In the genomic region with DNA sequence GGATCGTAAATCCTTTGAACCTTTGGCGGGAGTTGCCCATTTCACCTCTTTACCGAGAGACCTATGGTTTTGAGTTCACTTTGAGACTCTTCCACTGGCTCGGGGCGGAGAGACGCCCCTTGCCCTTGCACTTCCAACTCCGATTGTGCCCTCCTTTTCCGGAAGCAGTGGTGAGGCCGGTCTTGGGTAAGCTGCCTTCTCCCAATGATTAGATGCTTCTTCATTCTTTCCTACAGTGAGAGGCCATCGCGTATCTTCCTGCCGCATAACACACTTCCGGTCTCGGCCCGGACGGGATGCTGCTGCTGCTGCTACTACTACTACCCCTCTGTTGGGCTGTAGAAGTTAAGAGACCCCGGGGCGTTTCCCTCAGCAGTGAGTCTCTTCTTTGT, we compare ENCODE assay signal across 8 mouse cellular contexts. TPM values are rescaled to one million over a fixed set of nuclear protein-coding genes. Genes with fewer than 3 reads are reported as not detected.
DNase-seq lines count a peak whose midpoint lies in the region; ATAC-seq and TF ChIP-seq lines count a peak whose summit lies in the region.

No protein-coding gene starts in this region.

- H3K27ac ChIP-seq in heart, embryonic 12.5 days (ENCODE audit: poor library complexity, severe bottlenecking), result no peak overlapping the region; the same call in 1 of the 2 replicates
- peak overlapping the region; percentile 24 for H3K27ac ChIP-seq in liver, adult 2 months (replicated peaks; ENCODE audit: insufficient read depth, low read depth, low read length)
- H3K27ac ChIP-seq in neural tube, embryonic 12.5 days, result peak overlapping the region; percentile 51; the same call in 1 of the 2 replicates

- no peak for TF ChIP-seq POLR2A in liver, adult 2 months (IDR thresholded peaks at IDR 0.05; ENCODE audit: extremely low read depth, insufficient read depth, low read length)

- peaks cover 20% of the 10 kb centered on the region for H3K4me1 ChIP-seq in heart, embryonic 12.5 days (replicated peaks)
- H3K4me1 ChIP-seq in liver, adult 2 months (ENCODE audit: control insufficient read depth, insufficient read depth, low read length), result peaks cover 4% of the 10 kb centered on the region; the same call in 1 of the 2 replicates
- H3K4me1 ChIP-seq in neural tube, embryonic 12.5 days, result peaks cover 26% of the 10 kb centered on the region

- under 1% methylated on average over 18 of the region's 18 CpGs for WGBS in heart, embryonic 12.5 days
- 1% methylated on average over 18 of the region's 18 CpGs for WGBS in liver, adult 2 months
- WGBS in neural tube, embryonic 12.5 days, result under 1% methylated on average over 18 of the region's 18 CpGs

- peak overlapping the region; percentile 62 for H3K4me3 ChIP-seq in heart, embryonic 12.5 days
- peak overlapping the region; percentile 62 for H3K4me3 ChIP-seq in liver, adult 2 months (ENCODE audit: insufficient read depth, low read depth, low read length)
- peak overlapping the region; percentile 65 for H3K4me3 ChIP-seq in neural tube, embryonic 12.5 days

- H3K4me2 ChIP-seq in heart, embryonic 12.5 days, result peak overlapping the region; percentile 76
- peak overlapping the region; percentile 89 for H3K4me2 ChIP-seq in neural tube, embryonic 12.5 days (replicated peaks)

- peaks cover 42% of the 10 kb centered on the region for H3K36me3 ChIP-seq in heart, embryonic 12.5 days
- H3K36me3 ChIP-seq in liver, adult 2 months (ENCODE audit: control insufficient read depth, insufficient read depth, low read length), result peaks cover 3% of the 10 kb centered on the region; the same call in 1 of the 2 replicates
- H3K36me3 ChIP-seq in neural tube, embryonic 12.5 days, result peaks cover 35% of the 10 kb centered on the region

- 0 out of 2 replicates have a peak, but pooled peaks cover 3% of the 10 kb centered on the region for H3K79me2 ChIP-seq in liver, adult 2 months (ENCODE audit: control insufficient read depth, insufficient read depth, low read length)

- DNase-seq in heart, postnatal 36 days, result no peak
- DNase-seq in c-Kit-positive CD71-positive TER-119-negative erythroid progenitor cells, embryonic 14.5 days (ENCODE audit: low read depth), result peak; percentile 37
- DNase-seq in liver, adult 2 months (ENCODE audit: extremely low read depth, low read depth, low spot score), result no peak
- no peak for DNase-seq in yolk sac, embryonic 10.5 days (ENCODE audit: low spot score)

- peaks cover 9% of the 10 kb centered on the region; the same call in 1 of the 2 replicates for H3K27me3 ChIP-seq in heart, embryonic 12.5 days (replicated peaks)
- H3K27me3 ChIP-seq in liver, adult 2 months (ENCODE audit: control insufficient read depth, insufficient read depth, low read length), result no peaks in the 10 kb centered on the region
- no peaks in the 10 kb centered on the region for H3K27me3 ChIP-seq in neural tube, embryonic 12.5 days (replicated peaks)

- intact Hi-C loops in heart, postnatal 36 days (cut with DNase I), result loop anchor here (2.0 kb wide), 1 partner anchor 40 kb away; the partner anchor contains the start of gene Epor

- no peak for TF ChIP-seq CTCF in liver, adult 2 months (IDR thresholded peaks at IDR 0.05; ENCODE audit: low read depth, low read length)

- no peak for ATAC-seq in heart, embryonic 12.5 days (ENCODE audit: insufficient number of reproducible peaks, low FRiP score)
- peak; percentile 13 for ATAC-seq in CD4-positive, CD25-positive, alpha-beta regulatory T cell, adult 4 months
- ATAC-seq in hematopoietic stem cell, adult 5-6 weeks (replicated peaks in 1 of 2; ENCODE audit: insufficient read depth in 1 of 2, low FRiP score in 2 of 2, low TSS enrichment in 1 of 2, low read depth in 1 of 2, poor library complexity in 2 of 2, severe bottlenecking in 2 of 2), result peak; percentile 15 to 23; a peak in 3 of 4 replicates
- peak; percentile 27; the same call in 1 of the 2 replicates for ATAC-seq in neural tube, embryonic 12.5 days (ENCODE audit: low FRiP score, low read depth)

- H3K9me3 ChIP-seq in heart, embryonic 12.5 days (replicated peaks), result no peaks in the 10 kb centered on the region
- H3K9me3 ChIP-seq in neural tube, embryonic 12.5 days, result no peaks in the 10 kb centered on the region

- H3K9ac ChIP-seq in heart, embryonic 12.5 days, result peak overlapping the region; percentile 73
- peak overlapping the region; percentile 54 for H3K9ac ChIP-seq in liver, adult 2 months (ENCODE audit: low read depth, low read length)
- H3K9ac ChIP-seq in neural tube, embryonic 12.5 days, result peak overlapping the region; percentile 69

RNA-seq across cellular contexts. Expression of gene Prkcsh, which starts 0.6 kb away (rescaled TPM):
- 79.5 and 81.4 TPM in 2 replicates for polyA plus RNA-seq in heart, embryonic 12.5 days (2016; fragmentation: Nextera tagmentation; extraction: Ambion mirVana)
- total RNA-seq in heart, postnatal 36 days (2021), result 10 to 100 TPM; 66.4 to 67.5 TPM
- 10 to 100 TPM; 31.5 to 37.6 TPM for polyA plus RNA-seq in CD4-positive, CD25-positive, alpha-beta regulatory T cell, adult 4 months (2017; shearing (Covaris generic))
- 91.7 and 110 TPM in 2 replicates for total RNA-seq in hematopoietic stem cell, adult 5-6 weeks (2017)
- total RNA-seq in liver, adult 2 months (2014; rRNA removed), result 60.0 and 63.6 TPM in 2 replicates
- 95.5 and 99.3 TPM in 2 replicates for polyA plus RNA-seq in liver, adult 2 months (2012; rRNA removed)
- polyA plus RNA-seq in neural tube, embryonic 12.5 days (2016; fragmentation: Nextera tagmentation; extraction: Ambion mirVana), result 104 and 109 TPM in 2 replicates

RNA-seq across cellular contexts. Expression of gene Ccdc151, which starts 0.7 kb away (rescaled TPM):
- 0.17 and 0.29 TPM in 2 replicates for polyA plus RNA-seq in heart, embryonic 12.5 days (2016; fragmentation: Nextera tagmentation; extraction: Ambion mirVana)
- not detected for total RNA-seq in heart, postnatal 36 days (2021)
- polyA plus RNA-seq in CD4-positive, CD25-positive, alpha-beta regulatory T cell, adult 4 months (2017; shearing (Covaris generic)), result not detected
- total RNA-seq in hematopoietic stem cell, adult 5-6 weeks (2017), result 0.19 TPM in 1 of 2 replicates, not detected in the other
- 0.34 and 0.46 TPM in 2 replicates for total RNA-seq in liver, adult 2 months (2014; rRNA removed)
- 0.59 and 0.76 TPM in 2 replicates for polyA plus RNA-seq in liver, adult 2 months (2012; rRNA removed)
- polyA plus RNA-seq in neural tube, embryonic 12.5 days (2016; fragmentation: Nextera tagmentation; extraction: Ambion mirVana), result 2.7 and 3.6 TPM in 2 replicates

RNA-seq across cellular contexts. Expression of gene Rgl3, which starts 13.9 kb away (rescaled TPM):
- 1.7 and 2.0 TPM in 2 replicates for polyA plus RNA-seq in heart, embryonic 12.5 days (2016; fragmentation: Nextera tagmentation; extraction: Ambion mirVana)
- total RNA-seq in heart, postnatal 36 days (2021), result 1 to 10 TPM; 2.8 to 3.4 TPM
- not detected for polyA plus RNA-seq in CD4-positive, CD25-positive, alpha-beta regulatory T cell, adult 4 months (2017; shearing (Covaris generic))
- not detected in 2 replicates for total RNA-seq in hematopoietic stem cell, adult 5-6 weeks (2017)
- total RNA-seq in liver, adult 2 months (2014; rRNA removed), result 5.0 and 5.9 TPM in 2 replicates
- polyA plus RNA-seq in liver, adult 2 months (2012; rRNA removed), result 41.8 and 44.2 TPM in 2 replicates
- 2.0 and 2.8 TPM in 2 replicates for polyA plus RNA-seq in neural tube, embryonic 12.5 days (2016; fragmentation: Nextera tagmentation; extraction: Ambion mirVana)

RNA-seq across cellular contexts. Expression of gene Epor, which starts 39.9 kb away (rescaled TPM):
- polyA plus RNA-seq in heart, embryonic 12.5 days (2016; fragmentation: Nextera tagmentation; extraction: Ambion mirVana), result 10.9 and 12.0 TPM in 2 replicates
- 1 to 10 TPM; 1.4 to 2.2 TPM for total RNA-seq in heart, postnatal 36 days (2021)
- not detected for polyA plus RNA-seq in CD4-positive, CD25-positive, alpha-beta regulatory T cell, adult 4 months (2017; shearing (Covaris generic))
- 1.7 and 9.2 TPM in 2 replicates for total RNA-seq in hematopoietic stem cell, adult 5-6 weeks (2017)
- total RNA-seq in liver, adult 2 months (2014; rRNA removed), result 0.74 and 1.8 TPM in 2 replicates
- 4.8 and 5.0 TPM in 2 replicates for polyA plus RNA-seq in liver, adult 2 months (2012; rRNA removed)
- 3.5 and 4.0 TPM in 2 replicates for polyA plus RNA-seq in neural tube, embryonic 12.5 days (2016; fragmentation: Nextera tagmentation; extraction: Ambion mirVana)

RNA-seq across cellular contexts. Expression of gene Swsap1, which starts 47.6 kb away (rescaled TPM):
- polyA plus RNA-seq in heart, embryonic 12.5 days (2016; fragmentation: Nextera tagmentation; extraction: Ambion mirVana), result 4.8 and 5.8 TPM in 2 replicates
- 1 to 10 TPM; 5.8 to 8.0 TPM for total RNA-seq in heart, postnatal 36 days (2021)
- polyA plus RNA-seq in CD4-positive, CD25-positive, alpha-beta regulatory T cell, adult 4 months (2017; shearing (Covaris generic)), result 10 to 100 TPM in 1 of 2 experiments, 1 to 10 TPM in 1; 3.2 to 13.5 TPM
- total RNA-seq in hematopoietic stem cell, adult 5-6 weeks (2017), result 6.4 and 7.2 TPM in 2 replicates
- total RNA-seq in liver, adult 2 months (2014; rRNA removed), result 4.1 and 5.3 TPM in 2 replicates
- polyA plus RNA-seq in liver, adult 2 months (2012; rRNA removed), result 4.7 and 5.2 TPM in 2 replicates
- polyA plus RNA-seq in neural tube, embryonic 12.5 days (2016; fragmentation: Nextera tagmentation; extraction: Ambion mirVana), result 8.1 and 9.7 TPM in 2 replicates

Comparison
In these comparisons a context has a peak if more than half of its experiments do, and no peak if none do; other contexts are left out.
1. RNA of gene Rgl3, which starts 13.9 kb away (polyA plus RNA-seq): 41.8 to 44.2 TPM in liver, adult 2 months; 2.0 to 2.8 TPM in neural tube, embryonic 12.5 days, 1.7 to 2.0 TPM in heart, embryonic 12.5 days and not detected in CD4-positive, CD25-positive, alpha-beta regulatory T cell, adult 4 months; every median in the first group is over 10 times any median in the second.
2. Peak in every context shown above with its lines, with median percentiles within 50 percentile points of each other: H3K4me3 ChIP-seq and H3K9ac ChIP-seq.